Mouse (Mus musculus) macrophage (primary cell): ENCODE data around the gene Map3k19. TPM values are rescaled to one million over a fixed set of nuclear protein-coding genes. Genes with fewer than 3 reads are reported as not detected.

Experiments used
- H3K27ac ChIP-seq: fragments of 350-480 bp; formaldehyde crosslinking; 2 replicates; pipeline ENCODE4 v1.9.0; 2021
- H3K36me3 ChIP-seq: fragments of 350-480 bp; formaldehyde crosslinking; 2 replicates; pipeline ENCODE4 v1.9.0; 2021; ENCODE audit errors: inconsistent target
- H3K4me3 ChIP-seq: fragments of 350-480 bp; formaldehyde crosslinking; 2 replicates; pipeline ENCODE4 v1.9.0; 2021; ENCODE audit errors: inconsistent target
- H3K79me2 ChIP-seq: fragments of 350-480 bp; formaldehyde crosslinking; 2 replicates; pipeline ENCODE4 v1.9.0; 2021; ENCODE audit errors: inconsistent target
- WGBS: methylation state at CpG from one replicate; pipeline ENCODE4 v1.1.7; 2026; ENCODE audit warnings: inconsistent platforms; ENCODE audit not compliant: missing documents; 5-methylcytosine and 5-hydroxymethylcytosine counted together
- polyA plus RNA-seq: library from polyadenylated mRNA; stranded (reverse); fragments of 250-400 nt; gene quantifications from 3 replicates; pipeline ENCODE4 v1.2.4, GENCODE M21; 2018; ENCODE audit warnings: inconsistent platforms

Gene Map3k19
- polyA plus RNA-seq, 1 experiment from 2014 or later, result 0.03 TPM

DNA sequence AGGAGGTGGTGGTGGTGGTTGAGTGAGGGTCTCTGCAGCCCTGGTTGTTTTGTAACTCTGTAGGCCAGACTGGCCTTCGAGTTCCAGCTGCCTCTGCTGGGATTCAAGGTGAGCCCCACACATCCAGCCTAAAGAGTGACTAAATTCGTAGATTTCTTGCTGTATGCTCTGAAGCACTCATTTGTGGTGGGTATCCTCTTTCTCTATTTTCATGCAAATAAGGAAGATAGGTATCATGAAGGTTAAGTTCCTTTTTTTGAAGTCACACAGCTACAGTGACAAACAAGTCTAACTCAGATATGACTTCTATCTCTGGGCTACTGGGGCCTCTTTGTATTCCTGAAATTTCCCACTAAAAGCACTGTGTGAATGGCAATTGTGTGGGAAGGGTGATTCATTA, 74.0 kb downstream of the Map3k19 start:
- H3K36me3 ChIP-seq, result no peaks in the 10 kb centered on the region
- WGBS, result 33% methylated on average over 2 of the region's 2 CpGs
- H3K27ac ChIP-seq, result no peak overlapping the region
- H3K79me2 ChIP-seq, result peaks cover 100% of the 10 kb centered on the region
- H3K4me3 ChIP-seq, result no peak overlapping the region

DNA sequence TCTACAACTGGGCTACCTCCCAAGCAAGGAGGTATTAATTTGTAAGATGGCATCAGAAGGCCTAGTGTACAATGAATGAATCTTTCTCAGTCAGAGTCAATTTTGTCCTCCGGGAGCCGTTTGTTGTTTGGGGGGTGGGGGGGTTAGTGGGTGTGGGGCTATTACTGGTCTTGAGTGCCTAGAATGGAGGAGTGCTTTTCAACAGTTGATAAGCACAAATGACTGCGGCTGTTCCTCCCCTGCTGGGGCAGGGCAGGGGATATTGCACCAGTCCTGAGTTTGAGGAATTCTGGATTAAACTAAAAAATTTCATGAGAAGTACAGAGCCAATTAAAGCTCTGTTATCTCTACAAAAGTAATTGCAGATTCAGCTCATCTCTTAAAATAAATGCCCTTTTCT, 74.7 kb downstream of the Map3k19 start:
- H3K79me2 ChIP-seq, result peaks cover 100% of the 10 kb centered on the region
- no peak overlapping the region for H3K27ac ChIP-seq
- H3K4me3 ChIP-seq, result no peak overlapping the region
- 78% methylated on average over 3 of the region's 3 CpGs for WGBS
- no peaks in the 10 kb centered on the region for H3K36me3 ChIP-seq

DNA sequence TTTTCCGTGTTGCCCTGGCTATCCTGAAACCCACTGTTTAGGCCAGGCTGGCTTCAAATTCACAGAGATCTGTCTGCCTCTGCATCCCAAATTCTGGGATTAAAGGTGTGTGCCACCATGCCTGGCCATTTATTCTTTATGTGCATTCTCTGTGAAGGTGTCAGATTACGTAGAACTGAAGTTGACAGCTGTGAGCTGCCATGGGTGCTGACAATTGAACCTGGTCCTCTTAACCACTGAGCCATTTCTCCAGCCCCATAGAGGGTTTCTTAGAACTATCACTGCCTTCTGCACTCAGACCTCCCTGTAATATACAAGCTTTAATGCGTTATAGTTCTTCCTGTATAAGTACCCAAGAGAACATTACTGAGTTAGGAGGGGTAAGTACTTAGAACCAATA, 76.2 kb downstream of the Map3k19 start:
- no peak overlapping the region for H3K4me3 ChIP-seq
- H3K27ac ChIP-seq, result no peak overlapping the region
- H3K79me2 ChIP-seq, result peaks cover 95% of the 10 kb centered on the region
- 98% methylated on average over 3 of the region's 3 CpGs for WGBS
- H3K36me3 ChIP-seq, result no peaks in the 10 kb centered on the region

DNA sequence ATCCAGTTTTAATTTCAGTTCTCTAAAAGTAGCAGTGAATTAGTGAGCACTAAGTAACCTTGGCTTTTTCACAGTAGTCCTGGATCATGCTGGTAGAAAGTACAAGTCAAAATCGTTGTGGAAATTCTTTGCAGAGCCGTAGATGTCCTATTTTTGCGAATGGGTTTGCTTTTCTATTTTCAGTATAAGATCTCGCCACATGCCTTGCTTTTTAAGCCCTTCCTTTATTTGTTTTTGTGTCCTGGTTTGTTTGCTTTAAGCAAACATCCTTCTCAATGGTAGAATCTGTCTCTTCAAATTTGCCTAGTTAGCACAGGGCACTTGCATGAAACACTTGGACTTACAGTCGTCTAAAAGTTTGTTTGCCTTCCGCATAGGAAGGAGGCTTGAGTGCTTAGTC, 78.6 kb downstream of the Map3k19 start:
- Histone ChIP-seq H3K36me3 (no peaks in the 10 kb centered on the region), H3K4me3 (peak overlapping the region; percentile 97; the same call in 1 of the 2 replicates), H3K79me2 (peaks cover 81% of the 10 kb centered on the region), H3K27ac (no peak overlapping the region)
- WGBS, result 62% methylated on average over 6 of the region's 6 CpGs

DNA sequence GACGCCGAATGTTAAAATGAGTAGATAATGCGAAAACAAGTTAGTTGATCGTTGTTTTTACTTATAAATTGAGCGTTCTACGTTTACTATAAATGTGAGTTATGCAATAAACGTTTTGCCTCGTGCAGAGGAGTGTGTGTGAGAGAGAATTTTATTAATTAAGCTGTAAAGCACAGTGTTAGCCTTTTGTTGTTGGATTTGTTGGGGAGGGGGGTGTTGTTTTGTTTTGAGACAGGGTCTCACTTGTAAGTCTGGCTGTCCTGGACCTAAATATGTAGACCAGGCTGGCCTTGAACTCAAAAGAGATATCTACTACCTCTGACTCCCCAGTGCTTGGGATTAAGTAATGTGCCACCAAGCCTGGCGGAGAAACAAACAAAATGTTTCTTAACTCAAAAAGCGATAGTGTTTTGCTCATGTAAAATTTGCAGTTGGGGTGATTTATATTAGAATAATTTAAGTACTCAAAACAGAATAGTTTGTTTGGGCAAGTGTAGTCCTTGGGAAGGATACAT, 79.6 kb downstream of the Map3k19 start:
- Histone ChIP-seq H3K27ac (peak overlapping the region; percentile 86), H3K36me3 (no peaks in the 10 kb centered on the region), H3K4me3 (peak overlapping the region; percentile 97), H3K79me2 (peaks cover 71% of the 10 kb centered on the region)
- 17% methylated on average over 10 of the region's 10 CpGs for WGBS

DNA sequence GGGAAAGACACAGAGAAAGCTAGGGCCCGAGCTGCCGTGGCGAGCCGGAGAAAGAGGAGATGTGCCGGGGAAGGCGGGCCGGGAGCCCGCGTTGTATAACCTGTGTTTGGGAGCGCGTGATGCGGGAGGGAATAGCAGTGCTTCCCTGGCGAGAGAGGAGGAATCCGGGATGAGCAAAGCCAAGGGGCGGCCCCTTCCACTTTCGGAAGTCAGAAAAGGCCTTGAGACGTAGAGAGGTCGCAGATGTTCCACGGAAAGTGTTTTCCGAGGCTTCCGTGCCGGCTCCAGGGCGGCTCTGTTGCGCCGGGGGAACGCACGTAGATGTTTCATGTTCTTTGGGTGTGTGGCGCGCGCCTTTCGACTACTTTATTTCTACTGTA, 80.3 kb downstream of the Map3k19 start:
- Histone ChIP-seq H3K79me2 (peaks cover 63% of the 10 kb centered on the region), H3K27ac (peak overlapping the region; percentile 86), H3K36me3 (no peaks in the 10 kb centered on the region), H3K4me3 (peak overlapping the region; percentile 97)
- 2% methylated on average over 31 of the region's 31 CpGs for WGBS

DNA sequence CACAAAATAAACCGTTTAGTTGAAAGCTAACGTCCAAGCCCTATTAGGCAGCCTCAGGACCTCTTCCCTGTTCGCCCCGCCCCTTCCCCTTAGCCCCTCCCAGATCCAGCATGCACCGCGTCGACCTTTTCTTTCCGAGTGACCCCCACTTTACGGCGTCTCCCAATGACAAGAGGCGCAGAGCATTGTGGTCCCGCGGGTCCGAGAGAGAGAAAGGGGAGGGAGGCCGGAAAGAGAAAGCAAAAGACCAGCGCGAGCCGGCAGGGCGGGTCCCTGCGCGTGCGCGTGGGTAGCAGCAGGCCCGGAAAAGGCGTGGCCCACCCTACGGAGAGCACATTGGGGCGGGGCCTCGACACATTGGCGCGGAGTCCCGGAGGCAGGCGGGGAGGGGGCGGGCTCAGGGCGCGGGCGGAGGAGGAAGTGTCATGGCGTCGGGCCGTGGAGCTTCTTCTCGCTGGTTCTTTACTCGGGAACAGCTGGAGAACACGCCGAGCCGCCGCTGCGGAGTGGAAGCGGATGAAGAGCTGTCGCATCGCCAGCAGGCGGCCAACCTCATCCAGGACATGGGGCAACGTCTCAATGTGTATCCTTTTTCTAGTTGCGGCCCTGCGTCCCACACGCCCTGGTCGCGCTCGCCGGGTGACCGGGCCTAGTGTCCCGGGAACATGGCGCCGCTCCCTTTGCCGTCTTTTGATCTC, 80.9 kb downstream of the Map3k19 start, which contains the start of gene Ccnt2:
Gene Ccnt2 (plus strand): TSS at position 362 of the 698 bp plus-strand sequence.
- WGBS, result under 1% methylated on average over 57 of the region's 63 CpGs
- Histone ChIP-seq H3K36me3 (no peaks in the 10 kb centered on the region), H3K79me2 (peaks cover 58% of the 10 kb centered on the region), H3K4me3 (peak within 1 kb of the TSS; percentile 97), H3K27ac (peak within 1 kb of the TSS; percentile 86)

DNA sequence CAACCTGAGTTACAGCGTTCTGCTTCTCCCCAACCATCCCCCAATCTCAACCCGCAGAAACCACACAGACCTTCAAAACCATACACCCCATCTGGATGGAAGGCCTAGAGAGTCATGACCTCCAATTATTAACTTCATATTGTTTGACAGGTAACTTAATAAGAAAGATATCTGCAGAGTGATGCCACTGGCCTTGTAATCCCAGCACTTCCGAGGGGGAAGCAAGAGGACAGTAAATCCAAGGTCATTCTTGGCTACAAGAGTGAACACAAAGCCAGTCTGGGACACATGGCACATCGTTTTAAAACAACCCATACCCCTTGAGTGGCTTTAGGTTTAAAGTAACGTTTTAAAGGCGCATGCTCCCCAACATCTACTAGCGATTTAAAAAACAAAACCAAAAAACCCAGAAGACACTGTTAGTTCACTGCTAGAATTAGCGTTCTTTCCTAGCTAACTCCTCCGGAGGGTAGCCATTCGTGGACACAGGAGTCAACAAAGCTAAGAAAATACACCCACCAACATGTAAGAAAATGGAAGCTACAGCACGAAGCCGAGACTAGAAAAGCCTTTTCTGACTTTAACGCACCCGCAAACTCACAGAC, 81.5 kb downstream of the Map3k19 start:
- peaks cover 51% of the 10 kb centered on the region for H3K79me2 ChIP-seq
- 0% methylated on average over 14 of the region's 14 CpGs for WGBS
- H3K27ac ChIP-seq, result peak overlapping the region; percentile 61
- H3K4me3 ChIP-seq, result peak overlapping the region; percentile 74
- no peaks in the 10 kb centered on the region for H3K36me3 ChIP-seq

DNA sequence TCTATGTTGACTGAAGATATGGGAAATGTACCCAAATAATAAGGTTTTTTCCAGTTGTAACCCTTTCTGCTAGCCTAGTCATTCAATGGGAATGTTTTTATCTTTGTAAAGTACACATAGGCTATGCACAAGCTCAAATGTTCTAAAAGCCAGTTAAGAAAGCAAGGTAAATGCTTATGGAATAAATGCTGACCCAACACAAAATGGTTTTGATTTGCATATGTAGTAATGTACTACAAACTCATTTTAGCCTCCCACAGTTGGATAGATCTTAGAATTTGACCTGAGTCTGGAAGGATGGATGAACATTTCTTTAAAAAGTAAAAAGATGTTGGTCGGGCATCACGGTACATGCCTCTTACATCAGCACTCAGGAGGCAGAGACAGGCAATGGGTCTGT, 88.1 kb downstream of the Map3k19 start:
- Histone ChIP-seq H3K4me3 (no peak overlapping the region), H3K79me2 (no peaks in the 10 kb centered on the region), H3K36me3 (no peaks in the 10 kb centered on the region), H3K27ac (no peak overlapping the region)
- whole genome bisulfite sequencing, result 92% methylated on average over 2 of the region's 2 CpGs

DNA sequence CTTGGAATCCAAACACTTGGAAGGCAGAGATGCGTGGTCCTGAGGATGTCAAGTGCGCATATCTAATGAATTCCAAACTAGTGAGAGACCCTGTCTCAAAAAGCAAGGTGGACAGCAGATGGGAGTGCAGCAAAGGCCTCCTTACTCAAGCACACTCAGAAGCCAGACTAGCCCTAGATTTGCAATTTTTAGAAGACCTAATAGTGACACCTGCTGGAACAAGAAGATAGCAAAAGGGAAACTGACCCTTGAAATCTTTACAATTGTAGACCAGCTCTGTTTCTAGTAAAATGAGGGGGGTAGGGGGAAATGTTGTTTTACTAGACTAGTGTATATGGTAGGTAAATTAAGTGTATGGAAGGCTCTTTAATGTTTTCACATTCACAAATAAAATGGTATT, 89.4 kb downstream of the Map3k19 start:
- Histone ChIP-seq H3K27ac (no peak overlapping the region), H3K4me3 (no peak overlapping the region), H3K36me3 (no peaks in the 10 kb centered on the region), H3K79me2 (no peaks in the 10 kb centered on the region)
- WGBS, result 80% methylated on average over 2 of the region's 2 CpGs

Other genes with a start within 250 kb of the Map3k19 start
- not detected in 3 replicates for gene Tmem163, start 175.5 kb downstream of the Map3k19 start, polyA plus RNA-seq
- gene Acmsd, start 125.6 kb downstream of the Map3k19 start, polyA plus RNA-seq, result not detected in 3 replicates
- 16.3 to 29.4 TPM (median 17.5 TPM) in 3 replicates for gene Ccnt2, start 80.9 kb downstream of the Map3k19 start, polyA plus RNA-seq
- gene Rab3gap1, start 13.7 kb upstream of the Map3k19 start, polyA plus RNA-seq, result 22.6 to 32.0 TPM (median 26.8 TPM) in 3 replicates
- gene Zranb3, start 248.0 kb upstream of the Map3k19 start, polyA plus RNA-seq, result 3.8 to 38.9 TPM (median 8.1 TPM) in 3 replicates
- gene R3hdm1, start 248.3 kb upstream of the Map3k19 start, polyA plus RNA-seq, result 43.5 to 128 TPM (median 109 TPM) in 3 replicates